Mouse (Mus musculus) forebrain, postnatal 0 days (tissue): ENCODE results near the gene Wnt4. TPM values are rescaled to one million over a fixed set of nuclear protein-coding genes. Genes with fewer than 3 reads are reported as not detected.

Experiments
- ATAC-seq: fragments of 200-750 bp; cut with Nextera tagmentation; 2 replicates; pipeline ENCODE4 v1.8.0; 2017; ENCODE audit warnings: mild to moderate bottlenecking, moderate library complexity
- DNase-seq: peaks from one replicate; pipeline ENCODE4 v3.0.0-alpha.2; 2015
- H3K27ac ChIP-seq: fragments of 300-500 bp; sonication (generic); 2 replicates; pipeline ENCODE4 v1.5.1; 2014; ENCODE audit warnings: low read depth, mild to moderate bottlenecking, antibody characterized with exemption, low read length, moderate library complexity, mixed read lengths
- H3K27me3 ChIP-seq: fragments of 300-500 bp; sonication (generic); 2 replicates; pipeline ENCODE4 v1.6.1; 2014; ENCODE audit warnings: mild to moderate bottlenecking, low read length, mixed read lengths; ENCODE audit not compliant: insufficient read depth
- H3K36me3 ChIP-seq: fragments of 300-500 bp; sonication (generic); 2 replicates; pipeline ENCODE4 v1.6.1; 2014; ENCODE audit warnings: mild to moderate bottlenecking, moderate library complexity; ENCODE audit not compliant: insufficient read depth
- H3K4me1 ChIP-seq: fragments of 300-500 bp; sonication (generic); 2 replicates; pipeline ENCODE4 v1.6.1; 2014; ENCODE audit warnings: antibody characterized with exemption; ENCODE audit not compliant: insufficient read depth
- H3K4me2 ChIP-seq: fragments of 300-500 bp; sonication (generic); 2 replicates; pipeline ENCODE4 v1.6.1; 2014; ENCODE audit warnings: low read depth, mild to moderate bottlenecking, moderate library complexity
- H3K4me3 ChIP-seq: fragments of 300-500 bp; sonication (generic); 2 replicates; pipeline ENCODE4 v1.5.1; 2014; ENCODE audit warnings: low read depth, low read length, mixed read lengths
- H3K9ac ChIP-seq: fragments of 300-500 bp; sonication (generic); 2 replicates; pipeline ENCODE4 v1.6.1; 2014; ENCODE audit warnings: mild to moderate bottlenecking
- H3K9me3 ChIP-seq: fragments of 300-500 bp; sonication (generic); 2 replicates; pipeline ENCODE4 v1.6.1; 2016; ENCODE audit warnings: low read length
- CTCF ChIP-seq: sonication (generic); IDR thresholded peaks from 2 replicates; pipeline ENCODE4 v1.5.1; 2016; ENCODE audit warnings: antibody characterized with exemption, control low read depth, low read depth
- WGBS: fragments of 180-500 bp; shearing (Covaris S2); extraction: QIAGEN DNeasy Blood & Tissue Kit; methylation state at CpG from one replicate; pipeline ENCODE4 v1.1.7; 2014; 5-methylcytosine and 5-hydroxymethylcytosine counted together
- polyA plus RNA-seq: library from polyadenylated mRNA; unstranded; fragments of >200 nt; fragmentation: Nextera tagmentation; extraction: Ambion mirVana; gene quantifications from 2 replicates; pipeline ENCODE4 v1.2.1, GENCODE M21; 2015
- total RNA-seq: library from RNA; depleted of rRNA; stranded (reverse); fragments of >200 nt; gene quantifications from 2 replicates; pipeline ENCODE4 v1.2.3, GENCODE M21; 2014

Gene Wnt4
- total and polyA plus RNA-seq, 2 experiments from 2014 or later: 4.6 to 6.1 TPM

DNA sequence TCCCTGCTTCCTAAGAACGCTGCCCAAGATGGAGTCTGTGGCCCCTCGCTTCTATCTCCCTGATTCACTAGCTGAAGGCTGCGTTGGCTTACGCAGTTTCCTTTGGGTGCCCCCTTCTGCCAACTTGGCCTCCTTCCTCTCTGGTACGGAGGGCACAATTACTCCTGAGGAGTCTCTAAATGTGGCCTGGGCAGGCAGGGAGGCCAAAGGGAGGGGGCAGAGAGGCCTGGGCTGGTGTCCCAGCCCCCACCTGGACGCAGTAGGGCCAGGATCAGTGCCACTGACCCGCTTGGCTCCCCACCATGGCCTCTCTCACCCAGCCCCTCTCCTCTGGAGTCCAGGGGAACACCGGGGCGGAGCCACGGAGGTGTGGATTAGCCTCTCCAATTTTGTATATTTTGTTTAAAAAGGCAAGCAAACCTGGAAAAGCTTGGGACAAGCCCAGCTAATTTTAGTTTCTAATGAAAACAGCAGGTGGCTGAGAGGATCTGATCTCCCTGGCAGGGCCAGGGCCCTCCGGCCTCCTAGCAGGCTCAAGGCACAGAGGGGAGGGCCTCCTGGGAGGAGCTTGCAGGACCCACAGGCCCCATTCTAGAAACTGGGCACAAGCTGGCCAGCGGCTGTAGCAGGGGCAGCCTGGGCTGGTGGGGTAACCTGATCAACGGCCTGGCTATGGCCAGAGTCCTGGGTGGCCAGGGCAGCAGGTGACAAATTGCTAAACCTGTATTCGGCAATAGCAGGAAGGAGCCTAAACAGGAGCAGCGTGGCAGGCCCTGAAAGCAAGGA is 8.8 kb downstream of the Wnt4 start:
- ATAC-seq: no peak
- no peak overlapping the region for H3K4me3 ChIP-seq
- H3K27me3 ChIP-seq: 0 out of 2 replicates have a peak, but pooled peaks cover 3% of the 10 kb centered on the region
- DNase-seq: no peak
- 65% methylated on average over 15 of the region's 15 CpGs for WGBS
- no peaks in the 10 kb centered on the region for H3K36me3 ChIP-seq
- H3K4me1 ChIP-seq: no peaks in the 10 kb centered on the region
- no peak overlapping the region for H3K9ac ChIP-seq
- no peak overlapping the region for H3K4me2 ChIP-seq
- no peak for TF ChIP-seq CTCF
- no peaks in the 10 kb centered on the region for H3K9me3 ChIP-seq
- no peak overlapping the region for H3K27ac ChIP-seq

DNA sequence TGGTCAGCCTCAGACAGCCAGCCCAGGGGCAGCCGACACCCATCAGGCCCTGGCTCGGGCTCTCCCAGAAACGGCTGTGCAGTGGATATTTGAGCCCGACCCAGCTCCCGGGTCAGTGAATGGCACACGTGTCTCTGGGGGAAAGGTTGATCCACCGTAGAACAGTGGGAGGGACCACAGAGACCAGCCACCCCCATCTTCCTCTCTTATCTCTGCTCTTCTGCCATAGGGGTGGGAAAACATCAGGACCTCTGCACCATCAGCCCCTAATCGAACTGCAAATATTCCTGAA is 9.3 kb downstream of the Wnt4 start:
- no peak for TF ChIP-seq CTCF
- Histone ChIP-seq H3K4me1 (no peaks in the 10 kb centered on the region), H3K4me2 (no peak overlapping the region), H3K27me3 (0 out of 2 replicates have a peak, but pooled peaks cover 3% of the 10 kb centered on the region), H3K27ac (no peak overlapping the region), H3K9me3 (no peaks in the 10 kb centered on the region), H3K36me3 (no peaks in the 10 kb centered on the region), H3K9ac (no peak overlapping the region), H3K4me3 (no peak overlapping the region)
- DNase-seq (no peak), ATAC-seq (no peak)
- 70% methylated on average over 8 of the region's 8 CpGs for WGBS

DNA sequence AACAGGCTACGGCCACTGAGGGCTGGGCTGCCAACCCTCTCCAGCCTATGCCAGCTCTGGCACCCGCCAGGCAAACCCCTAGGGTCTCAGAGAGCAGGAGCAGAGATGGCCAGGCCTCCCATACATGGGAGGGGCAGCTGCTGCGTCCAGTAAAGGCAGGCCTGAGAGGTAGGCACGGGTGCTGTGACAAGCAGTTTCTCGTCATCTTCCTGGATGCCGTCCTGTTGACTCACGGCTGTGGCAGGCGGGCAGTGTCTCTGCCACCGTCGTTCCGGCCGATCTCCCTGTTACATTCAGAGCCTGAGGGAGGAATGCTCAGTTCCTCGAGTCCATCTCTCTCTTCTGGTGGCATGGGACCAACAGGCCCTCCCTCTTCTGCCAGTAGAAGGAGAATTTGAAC is 9.9 kb downstream of the Wnt4 start:
- no peak for TF ChIP-seq CTCF
- Histone ChIP-seq H3K27me3 (0 out of 2 replicates have a peak, but pooled peaks cover 3% of the 10 kb centered on the region), H3K4me2 (no peak overlapping the region), H3K27ac (no peak overlapping the region), H3K9ac (no peak overlapping the region), H3K4me1 (no peaks in the 10 kb centered on the region), H3K36me3 (no peaks in the 10 kb centered on the region), H3K4me3 (no peak overlapping the region), H3K9me3 (no peaks in the 10 kb centered on the region)
- WGBS: 76% methylated on average over 13 of the region's 13 CpGs
- ATAC-seq (no peak), DNase-seq (no peak)

DNA sequence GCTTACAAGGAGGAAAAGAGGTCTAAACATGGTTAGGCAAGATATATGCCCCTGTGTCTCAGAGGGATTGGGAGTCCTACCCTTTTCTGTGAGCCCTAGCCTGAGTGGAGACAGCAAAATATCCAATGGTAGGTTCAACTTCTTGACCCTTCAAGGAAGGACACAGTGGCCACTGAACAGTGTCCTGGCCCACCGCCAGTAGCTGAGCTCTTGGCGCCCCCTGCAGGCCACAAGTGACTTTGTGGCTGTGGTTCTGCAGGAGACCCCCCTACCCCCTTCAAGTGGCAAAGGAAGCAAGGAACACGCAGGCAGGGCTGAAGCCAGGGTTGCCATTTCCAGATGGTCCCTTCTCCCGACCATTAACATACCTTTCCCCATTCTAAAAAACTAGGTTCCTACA is 10.5 kb downstream of the Wnt4 start:
- H3K9ac ChIP-seq: no peak overlapping the region
- DNase-seq: peak; percentile 64
- H3K4me2 ChIP-seq: no peak overlapping the region
- whole genome bisulfite sequencing: 6% methylated on average over 4 of the region's 4 CpGs
- H3K27ac ChIP-seq: no peak overlapping the region
- H3K4me3 ChIP-seq: no peak overlapping the region
- no peaks in the 10 kb centered on the region for H3K4me1 ChIP-seq
- H3K9me3 ChIP-seq: no peaks in the 10 kb centered on the region
- no peak for ATAC-seq
- peak; percentile 88 for TF ChIP-seq CTCF
- H3K27me3 ChIP-seq: 0 out of 2 replicates have a peak, but pooled peaks cover 3% of the 10 kb centered on the region
- H3K36me3 ChIP-seq: no peaks in the 10 kb centered on the region

DNA sequence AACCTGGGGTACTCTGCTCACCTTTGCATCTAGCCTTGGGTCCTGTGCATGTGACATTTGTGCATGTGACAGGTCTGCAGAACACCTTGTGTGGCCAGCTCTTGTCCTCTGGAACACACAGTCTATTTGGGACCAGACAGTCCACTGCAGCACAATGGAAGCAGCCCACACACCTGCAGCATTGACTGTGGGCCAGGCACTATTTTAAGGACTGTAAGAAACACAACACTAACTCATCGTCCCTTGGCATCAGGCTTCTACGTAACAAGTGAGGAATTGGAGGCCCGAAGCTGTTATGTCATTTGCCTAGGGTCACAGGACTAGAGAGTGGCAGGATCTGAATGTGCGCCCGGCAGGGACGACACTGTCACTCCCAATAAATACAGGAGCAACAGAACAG is 12.4 kb downstream of the Wnt4 start:
- WGBS: 90% methylated on average over 6 of the region's 6 CpGs
- H3K9ac ChIP-seq: no peak overlapping the region
- no peak for DNase-seq
- ATAC-seq: no peak
- no peaks in the 10 kb centered on the region for H3K36me3 ChIP-seq
- no peaks in the 10 kb centered on the region for H3K27me3 ChIP-seq
- no peak for TF ChIP-seq CTCF
- no peaks in the 10 kb centered on the region for H3K9me3 ChIP-seq
- no peak overlapping the region for H3K4me2 ChIP-seq
- no peak overlapping the region for H3K27ac ChIP-seq
- H3K4me3 ChIP-seq: no peak overlapping the region
- no peaks in the 10 kb centered on the region for H3K4me1 ChIP-seq

DNA sequence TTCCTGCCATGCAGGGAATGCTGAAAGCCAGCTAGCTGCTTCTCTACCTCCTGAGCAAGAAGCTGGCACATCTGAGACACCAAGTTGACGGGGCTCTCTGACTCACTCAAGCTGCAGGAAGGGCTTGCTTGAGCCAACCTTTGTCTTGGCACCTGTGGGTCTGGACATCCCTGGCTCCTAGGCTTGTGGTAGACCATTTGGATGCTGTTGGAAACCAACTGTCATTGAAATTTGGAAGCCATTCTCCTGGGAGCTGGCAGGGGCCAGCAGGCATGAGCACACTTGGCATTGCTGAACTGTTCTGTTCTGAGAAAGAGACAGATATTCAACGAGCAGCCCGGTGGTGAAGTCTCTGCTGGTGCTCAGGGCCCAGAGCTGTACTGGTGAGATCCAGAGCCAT is 13.0 kb downstream of the Wnt4 start:
- H3K4me3 ChIP-seq: no peak overlapping the region
- ATAC-seq: no peak
- WGBS: 61% methylated on average over 3 of the region's 3 CpGs
- H3K27ac ChIP-seq: no peak overlapping the region
- TF ChIP-seq CTCF: no peak
- H3K36me3 ChIP-seq: no peaks in the 10 kb centered on the region
- no peaks in the 10 kb centered on the region for H3K27me3 ChIP-seq
- no peak overlapping the region for H3K9ac ChIP-seq
- no peak for DNase-seq
- no peak overlapping the region for H3K4me2 ChIP-seq
- H3K9me3 ChIP-seq: no peaks in the 10 kb centered on the region
- no peaks in the 10 kb centered on the region for H3K4me1 ChIP-seq

DNA sequence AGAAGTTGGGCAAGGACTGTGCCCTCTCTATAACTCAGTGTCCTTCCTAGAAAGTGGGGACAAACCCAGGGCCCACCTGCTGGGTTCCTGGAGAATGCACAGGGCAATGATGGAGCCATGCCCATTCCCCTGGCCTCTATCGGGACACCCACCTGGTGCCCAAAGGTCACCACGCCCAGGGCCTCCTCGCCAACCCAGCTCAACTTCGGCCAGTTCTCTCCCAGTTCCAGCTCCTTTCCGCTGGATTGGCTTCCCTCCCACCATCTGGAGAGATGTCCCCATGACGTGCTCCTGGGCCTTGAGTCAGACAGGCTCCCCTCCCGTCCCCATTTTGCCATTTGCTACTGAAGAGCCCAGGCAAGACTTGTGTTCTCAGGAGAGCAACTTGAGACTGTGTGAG is 15.3 kb downstream of the Wnt4 start:
- ATAC-seq (no peak), DNase-seq (no peak)
- 83% methylated on average over 7 of the region's 7 CpGs for WGBS
- H3K4me2 ChIP-seq: no peak overlapping the region
- no peak overlapping the region for H3K4me3 ChIP-seq
- no peaks in the 10 kb centered on the region for H3K27me3 ChIP-seq
- no peak for TF ChIP-seq CTCF
- no peaks in the 10 kb centered on the region for H3K4me1 ChIP-seq
- no peaks in the 10 kb centered on the region for H3K9me3 ChIP-seq
- no peaks in the 10 kb centered on the region for H3K36me3 ChIP-seq
- no peak overlapping the region for H3K9ac ChIP-seq
- H3K27ac ChIP-seq: no peak overlapping the region
